Mouse (Mus musculus) heart, postnatal 14 days (tissue): Measurements from ENCODE around the gene Slc30a5. TPM values are rescaled to one million over a fixed set of nuclear protein-coding genes. Genes with fewer than 3 reads are reported as not detected.

Experiments used
- DNase-seq, 2 experiments: peaks; one replicate each; pipeline ENCODE4 v3.0.0; 2021 to 2022
- intact Hi-C: fragments of 180-260 bp; cut with DNase I; formaldehyde crosslinking; loops from one replicate; pipeline ENCODE4 v1.15.1; 2025
- total RNA-seq, 2 experiments: library from RNA; stranded (reverse); gene quantifications; 2 replicates each; pipeline ENCODE4 v1.2.3; 2021

Slc30a5 gene
- total RNA-seq, 2 experiments from 2014 or later, result 23.6 to 24.8 TPM

- intact Hi-C loops, result no loop called here
- no peak for DNase-seq
Measured at GRCm38 (mm10) chr13:100776056-100776419, 57.2 kb downstream of the Slc30a5 start.

GRCm38 (mm10) chr13:100775252-100776055 lies 57.8 kb downstream of the Slc30a5 start, which contains the start of gene Cenph:
TSS of gene Cenph (minus strand) at chr13:100775899.
- DNase-seq, result peak; percentile 80 to 86
- intact Hi-C loops, result no loop called here

GRCm38 (mm10) chr13:100774704-100775103 lies 58.5 kb downstream of the Slc30a5 start:
- intact Hi-C loops, result no loop called here

GRCm38 (mm10) chr13:100755329-100755728 lies 77.9 kb downstream of the Slc30a5 start:
- peak in 1 of 2 experiments; percentile 18 for DNase-seq
- intact Hi-C loops, result no loop called here

More at GRCm38 (mm10) chr13:100774704-100775103, 58.5 kb downstream of the Slc30a5 start:
- no peak for DNase-seq

GRCm38 (mm10) chr13:100754186-100754585 lies 79.0 kb downstream of the Slc30a5 start:
- no peak for DNase-seq
- intact Hi-C loops, result no loop called here

GRCm38 (mm10) chr13:100753011-100753410 lies 80.2 kb downstream of the Slc30a5 start:
- no peak for DNase-seq
- intact Hi-C loops, result no loop called here

Other genes starting within 250 kb of the Slc30a5 start
- under 1 TPM; 0.29 to 0.50 TPM for gene Marveld2, start 216.5 kb downstream of the Slc30a5 start, total RNA-seq
- 10 to 100 TPM; 56.0 to 63.2 TPM for gene Ak6, start 182.4 kb downstream of the Slc30a5 start, total RNA-seq
- 10 to 100 TPM; 16.0 to 17.3 TPM for gene Rad17, start 182.4 kb downstream of the Slc30a5 start, total RNA-seq
- gene Taf9, start 181.8 kb downstream of the Slc30a5 start, total RNA-seq, result 10 to 100 TPM in 1 of 2 experiments, 1 to 10 TPM in 1; 8.9 to 11.4 TPM
- under 1 TPM; 0.66 to 0.96 TPM for gene Ccdc125, start 163.7 kb downstream of the Slc30a5 start, total RNA-seq
- gene Cdk7, start 102.5 kb downstream of the Slc30a5 start, total RNA-seq, result 10 to 100 TPM; 24.1 to 24.9 TPM
- gene Mrps36, start 88.8 kb downstream of the Slc30a5 start, total RNA-seq, result 100 to 1,000 TPM; 173 to 179 TPM
- under 1 TPM; 0.36 to 0.80 TPM for gene Cenph, start 57.5 kb downstream of the Slc30a5 start, total RNA-seq
- 10 to 100 TPM in 1 of 2 experiments, 1 to 10 TPM in 1; 4.7 to 13.4 TPM for gene Ccnb1, start 46.9 kb downstream of the Slc30a5 start, total RNA-seq